ENCODE assay signal across 9 mouse cellular contexts in the genomic region with DNA sequence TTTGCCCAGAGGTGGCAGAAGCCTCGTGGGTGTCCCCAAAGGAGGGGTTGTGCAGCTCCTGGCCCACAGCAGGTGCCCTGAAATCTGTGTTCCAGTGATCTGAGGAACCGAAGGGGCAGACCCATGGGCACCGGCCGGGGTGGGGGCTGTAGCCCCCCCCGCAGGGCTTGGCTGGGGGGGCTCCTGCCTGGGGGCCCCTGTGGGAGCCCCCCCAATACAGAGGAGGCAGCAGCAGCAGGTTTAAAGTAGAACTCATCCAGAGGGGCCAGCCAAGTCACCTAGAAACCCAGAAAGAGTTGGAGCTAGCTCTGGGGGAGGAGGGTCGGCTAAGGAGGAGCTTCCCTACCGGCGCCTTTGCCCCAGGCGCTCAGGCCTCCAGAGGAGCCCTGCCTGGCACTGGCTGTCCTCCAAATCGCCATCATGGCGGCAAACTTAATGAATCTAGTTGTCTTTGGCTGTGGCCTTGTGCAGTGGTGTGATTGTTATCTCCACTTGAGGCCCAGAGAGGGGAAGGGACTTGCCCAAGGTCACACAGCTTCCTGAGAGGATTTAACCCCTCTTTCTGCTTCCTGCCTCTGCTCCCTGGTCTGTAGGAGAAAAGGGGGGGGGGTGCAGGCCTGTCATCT. TPM values are rescaled to one million over a fixed set of nuclear protein-coding genes. Genes with fewer than 3 reads are reported as not detected.
A peak's percentile ranks its signal among the peaks of the same experiment; 100 is the strongest.
DNase-seq lines count a peak whose midpoint lies in the region; ATAC-seq lines count a peak whose summit lies in the region.
"Had no signal": no experiment of that assay in that cellular context is flagged by ENCODE, and none has a peak within 500 bp of the region (broad histone marks: within the 10 kb centered on the region; RNA-seq: fewer than 3 reads in every experiment).

No protein-coding gene starts in this region.

- peak overlapping the region; percentile 11; the same call in 1 of the 2 replicates for H3K27ac ChIP-seq in kidney, embryonic 15.5 days
- H3K27ac ChIP-seq in forebrain, embryonic 15.5 days (replicated peaks) = no peak overlapping the region
- H3K27ac ChIP-seq in midbrain, embryonic 13.5 days = no peak overlapping the region

- H3K4me1 ChIP-seq in kidney, embryonic 15.5 days = peaks cover 55% of the 10 kb centered on the region
- H3K4me1 ChIP-seq in forebrain, embryonic 15.5 days = peaks cover 21% of the 10 kb centered on the region
- peaks cover 21% of the 10 kb centered on the region for H3K4me1 ChIP-seq in midbrain, embryonic 13.5 days (replicated peaks)

- no peaks in the 10 kb centered on the region for H3K27me3 ChIP-seq in kidney, embryonic 15.5 days
- H3K27me3 ChIP-seq in forebrain, embryonic 15.5 days = peaks cover 12% of the 10 kb centered on the region
- H3K27me3 ChIP-seq in midbrain, embryonic 13.5 days = peaks cover 40% of the 10 kb centered on the region

- DNase-seq in kidney, adult 8-10 months = no peak
- peak; percentile 38 for DNase-seq in NIH3T3 (ENCODE audit: low read depth)
- DNase-seq in urinary bladder, postnatal 10 days (ENCODE audit: low spot score) = no peak
- DNase-seq in gastrocnemius, postnatal 10 days = no peak
- no peak for DNase-seq in frontal cortex, postnatal 10 days (ENCODE audit: low spot score in 2 of 2)
- DNase-seq: cerebellum, adult 2 months had no signal

- peak overlapping the region; percentile 72 for H3K4me2 ChIP-seq in kidney, embryonic 15.5 days
- peak overlapping the region; percentile 46; the same call in 1 of the 2 replicates for H3K4me2 ChIP-seq in forebrain, embryonic 15.5 days (replicated peaks)
- H3K4me2 ChIP-seq in midbrain, embryonic 13.5 days (replicated peaks) = peak overlapping the region; percentile 49

- no peak for ATAC-seq in kidney, embryonic 15.5 days (replicated peaks; ENCODE audit: low FRiP score)
- ATAC-seq in forebrain, embryonic 15.5 days (replicated peaks) = no peak
- ATAC-seq in midbrain, embryonic 13.5 days = no peak

- H3K9ac ChIP-seq in kidney, embryonic 15.5 days = no peak overlapping the region
- no peak overlapping the region for H3K9ac ChIP-seq in forebrain, embryonic 15.5 days (replicated peaks)
- 0 out of 2 replicates have a peak overlapping the region, but pooled peaks have one; percentile 57 for H3K9ac ChIP-seq in midbrain, embryonic 13.5 days (replicated peaks)

- WGBS in kidney, embryonic 15.5 days = 21% methylated on average over 11 of the region's 11 CpGs
- 13% methylated on average over 11 of the region's 11 CpGs for WGBS in forebrain, embryonic 15.5 days
- WGBS in midbrain, embryonic 13.5 days = 13% methylated on average over 11 of the region's 11 CpGs

- H3K36me3 ChIP-seq in kidney, embryonic 15.5 days = peaks cover 13% of the 10 kb centered on the region
- H3K36me3 ChIP-seq in forebrain, embryonic 15.5 days = no peaks in the 10 kb centered on the region
- H3K36me3 ChIP-seq in midbrain, embryonic 13.5 days = no peaks in the 10 kb centered on the region

- peak overlapping the region; percentile 78 for H3K4me3 ChIP-seq in kidney, embryonic 15.5 days (replicated peaks)
- no peak overlapping the region for H3K4me3 ChIP-seq in forebrain, embryonic 15.5 days
- H3K4me3 ChIP-seq in midbrain, embryonic 13.5 days (replicated peaks) = no peak overlapping the region

- H3K9me3 ChIP-seq in kidney, embryonic 15.5 days (replicated peaks) = no peaks in the 10 kb centered on the region
- H3K9me3 ChIP-seq in forebrain, embryonic 15.5 days = no peaks in the 10 kb centered on the region
- H3K9me3 ChIP-seq in midbrain, embryonic 13.5 days = no peaks in the 10 kb centered on the region

RNA-seq across cellular contexts. Expression of a gene that starts 4.2 kb away (rescaled TPM):
- 139 and 160 TPM in 2 replicates for polyA plus RNA-seq in kidney, embryonic 15.5 days (2015; fragmentation: Nextera tagmentation; extraction: Ambion mirVana)
- 263 and 289 TPM in 2 replicates for polyA plus RNA-seq in forebrain, embryonic 15.5 days (2015; fragmentation: Nextera tagmentation; extraction: Ambion mirVana)
- 116 and 151 TPM in 2 replicates for polyA plus RNA-seq in midbrain, embryonic 13.5 days (2015; fragmentation: Nextera tagmentation; extraction: Ambion mirVana)
- total RNA-seq in gastrocnemius, postnatal 10 days (2021) = 100 to 1,000 TPM; 261 to 293 TPM

RNA-seq across cellular contexts. Expression of a gene that starts 5.7 kb away (rescaled TPM):
- 42.5 and 44.8 TPM in 2 replicates for polyA plus RNA-seq in kidney, embryonic 15.5 days (2015; fragmentation: Nextera tagmentation; extraction: Ambion mirVana)
- 11.2 and 11.5 TPM in 2 replicates for polyA plus RNA-seq in forebrain, embryonic 15.5 days (2015; fragmentation: Nextera tagmentation; extraction: Ambion mirVana)
- 9.6 and 11.6 TPM in 2 replicates for polyA plus RNA-seq in midbrain, embryonic 13.5 days (2015; fragmentation: Nextera tagmentation; extraction: Ambion mirVana)
- 10 to 100 TPM; 12.1 to 17.3 TPM for total RNA-seq in gastrocnemius, postnatal 10 days (2021)

RNA-seq across cellular contexts. Expression of a gene that starts 9.7 kb away (rescaled TPM):
- polyA plus RNA-seq in kidney, embryonic 15.5 days (2015; fragmentation: Nextera tagmentation; extraction: Ambion mirVana) = 129 and 137 TPM in 2 replicates
- polyA plus RNA-seq in forebrain, embryonic 15.5 days (2015; fragmentation: Nextera tagmentation; extraction: Ambion mirVana) = 83.7 and 90.9 TPM in 2 replicates
- 88.5 and 100 TPM in 2 replicates for polyA plus RNA-seq in midbrain, embryonic 13.5 days (2015; fragmentation: Nextera tagmentation; extraction: Ambion mirVana)
- total RNA-seq in gastrocnemius, postnatal 10 days (2021) = 10 to 100 TPM; 16.6 to 23.3 TPM

RNA-seq across cellular contexts. Expression of a gene that starts 16.9 kb away (rescaled TPM):
- polyA plus RNA-seq in kidney, embryonic 15.5 days (2015; fragmentation: Nextera tagmentation; extraction: Ambion mirVana) = 39.5 and 41.0 TPM in 2 replicates
- 41.0 and 46.7 TPM in 2 replicates for polyA plus RNA-seq in forebrain, embryonic 15.5 days (2015; fragmentation: Nextera tagmentation; extraction: Ambion mirVana)
- polyA plus RNA-seq in midbrain, embryonic 13.5 days (2015; fragmentation: Nextera tagmentation; extraction: Ambion mirVana) = 23.2 and 28.3 TPM in 2 replicates
- 10 to 100 TPM; 73.4 to 94.4 TPM for total RNA-seq in gastrocnemius, postnatal 10 days (2021)

RNA-seq across cellular contexts. Expression of a gene that starts 21.8 kb away (rescaled TPM):
- polyA plus RNA-seq in kidney, embryonic 15.5 days (2015; fragmentation: Nextera tagmentation; extraction: Ambion mirVana) = 22.5 and 24.1 TPM in 2 replicates
- polyA plus RNA-seq in forebrain, embryonic 15.5 days (2015; fragmentation: Nextera tagmentation; extraction: Ambion mirVana) = 20.3 and 22.8 TPM in 2 replicates
- polyA plus RNA-seq in midbrain, embryonic 13.5 days (2015; fragmentation: Nextera tagmentation; extraction: Ambion mirVana) = 24.2 and 25.4 TPM in 2 replicates
- 10 to 100 TPM; 32.5 to 33.9 TPM for total RNA-seq in gastrocnemius, postnatal 10 days (2021)
